Mouse (Mus musculus) brain, embryonic 14.5 days (tissue): ENCODE measurements around the gene Hoxd11. TPM values are rescaled to one million over a fixed set of nuclear protein-coding genes. Genes with fewer than 3 reads are reported as not detected.
A peak's percentile ranks its signal among the peaks of the same experiment; 100 is the strongest.

ENCODE experiments used
- DNase-seq: peaks from one replicate; pipeline ENCODE4 v3.0.0-alpha.2; 2011; ENCODE audit warnings: low read depth
- CTCF ChIP-seq: fragments of 200-500 bp; IDR thresholded peaks from 2 replicates; pipeline ENCODE4 v1.5.1; 2012; ENCODE audit warnings: inconsistent platforms, mild to moderate bottlenecking, moderate library complexity, borderline replicate concordance; ENCODE audit not compliant: insufficient read depth, insufficient read length; ENCODE audit errors: extremely low read depth
- POLR2A ChIP-seq: fragments of 200-500 bp; IDR thresholded peaks from 2 replicates; pipeline ENCODE4 v1.6.1; 2012; ENCODE audit warnings: mild to moderate bottlenecking, inconsistent platforms, borderline replicate concordance; ENCODE audit not compliant: poor library complexity, insufficient read depth, insufficient read length, severe bottlenecking; ENCODE audit errors: extremely low read depth
- polyA plus RNA-seq: library from polyadenylated mRNA; depleted of rRNA; stranded (reverse); fragments of >200 nt; gene quantifications from 2 replicates; pipeline ENCODE4 v1.2.3, GENCODE M21; 2012

Gene Hoxd11
- polyA plus RNA-seq, 1 experiment = not detected

- no peak for DNase-seq
- TF ChIP-seq POLR2A = no peak
- TF ChIP-seq CTCF = no peak
Observed at GRCm38 (mm10) chr2:74688795-74689573, 9.6 kb downstream of the Hoxd11 start.

GRCm38 (mm10) chr2:74689574-74690337, 10.4 kb downstream of the Hoxd11 start:
- TF ChIP-seq POLR2A (no peak), CTCF (no peak)
- no peak for DNase-seq

GRCm38 (mm10) chr2:74690338-74690716, 11.0 kb downstream of the Hoxd11 start:
- TF ChIP-seq CTCF = no peak
- no peak for TF ChIP-seq POLR2A
- DNase-seq = no peak

- TF ChIP-seq POLR2A (no peak), CTCF (peak; percentile 46)
- DNase-seq = peak; percentile 77
Observed at GRCm38 (mm10) chr2:74691022-74691951, 11.9 kb downstream of the Hoxd11 start, which contains the start of gene Hoxd10. Gene Hoxd10, plus strand, starts transcription at chr2:74691924.

- DNase-seq = no peak
- TF ChIP-seq POLR2A (no peak), CTCF (no peak)
Observed at GRCm38 (mm10) chr2:74691995-74692807, 12.8 kb downstream of the Hoxd11 start.

- no peak for TF ChIP-seq POLR2A
- no peak for TF ChIP-seq CTCF
- no peak for DNase-seq
Observed at GRCm38 (mm10) chr2:74692808-74693431, 13.6 kb downstream of the Hoxd11 start.

GRCm38 (mm10) chr2:74693432-74693827, 14.1 kb downstream of the Hoxd11 start:
- no peak for DNase-seq
- TF ChIP-seq CTCF (no peak), POLR2A (no peak)

GRCm38 (mm10) chr2:74694066-74694465, 14.7 kb downstream of the Hoxd11 start:
- no peak for DNase-seq
- TF ChIP-seq POLR2A (no peak), CTCF (peak; percentile 36; the same call in 1 of the 2 replicates)

- TF ChIP-seq CTCF (no peak), POLR2A (no peak)
- no peak for DNase-seq
Observed at GRCm38 (mm10) chr2:74695383-74695782, 16.0 kb downstream of the Hoxd11 start.

- no peak for TF ChIP-seq CTCF
- no peak for TF ChIP-seq POLR2A
- no peak for DNase-seq
Observed at GRCm38 (mm10) chr2:74695813-74696430, 16.6 kb downstream of the Hoxd11 start.

GRCm38 (mm10) chr2:74696442-74697335, 17.3 kb downstream of the Hoxd11 start:
- TF ChIP-seq CTCF (no peak), POLR2A (no peak)
- DNase-seq = no peak
